Mouse (Mus musculus) heart, embryonic 10.5 days (tissue): ENCODE measurements around the gene Apom. TPM values are rescaled to one million over a fixed set of nuclear protein-coding genes. Genes with fewer than 3 reads are reported as not detected.

Experiments
- DNase-seq: peaks from one replicate; pipeline ENCODE4 v3.0.0-alpha.2; 2017; ENCODE audit warnings: low spot score
- H3K27ac ChIP-seq: fragments of 300-500 bp; sonication (generic); 2 replicates; pipeline ENCODE4 v1.5.1; 2016; ENCODE audit warnings: mild to moderate bottlenecking
- H3K27me3 ChIP-seq: fragments of 300-500 bp; sonication (generic); 2 replicates; pipeline ENCODE4 v1.6.1; 2016; ENCODE audit warnings: mild to moderate bottlenecking; ENCODE audit not compliant: poor library complexity, insufficient read depth, severe bottlenecking
- H3K36me3 ChIP-seq: fragments of 300-500 bp; sonication (generic); 2 replicates; pipeline ENCODE4 v1.6.1; 2016; ENCODE audit warnings: mild to moderate bottlenecking, moderate library complexity
- H3K4me1 ChIP-seq: fragments of 300-500 bp; sonication (generic); 2 replicates; pipeline ENCODE4 v1.6.1; 2016; ENCODE audit warnings: mild to moderate bottlenecking
- H3K4me3 ChIP-seq: fragments of 300-500 bp; sonication (generic); 2 replicates; pipeline ENCODE4 v1.5.1; 2016; ENCODE audit warnings: mild to moderate bottlenecking, moderate library complexity
- H3K9me3 ChIP-seq: fragments of 300-500 bp; sonication (generic); 2 replicates; pipeline ENCODE4 v1.6.1; 2016; ENCODE audit warnings: mild to moderate bottlenecking, moderate library complexity
- WGBS: fragments of 180-500 bp; shearing (Covaris S2); methylation state at CpG from one replicate; pipeline ENCODE4 v1.1.7; 2016; 5-methylcytosine and 5-hydroxymethylcytosine counted together
- polyA plus RNA-seq: library from polyadenylated mRNA; unstranded; fragments of >200 nt; fragmentation: Nextera tagmentation; extraction: Ambion mirVana; gene quantifications from 2 replicates; pipeline ENCODE4 v1.2.1, GENCODE M21; 2016

The Apom gene
- polyA plus RNA-seq, 1 experiment from 2014 or later = 72.5 TPM

GRCm38 (mm10) chr17:35080710-35081109 lies 51.1 kb downstream of the Apom start:
- 78% methylated on average over 4 of the region's 4 CpGs for WGBS
- Histone ChIP-seq H3K9me3 (no peaks in the 10 kb centered on the region), H3K4me3 (no peak overlapping the region), H3K27me3 (peaks cover 11% of the 10 kb centered on the region), H3K4me1 (peaks cover 43% of the 10 kb centered on the region), H3K27ac (no peak overlapping the region), H3K36me3 (no peaks in the 10 kb centered on the region)
- DNase-seq = no peak

DNA sequence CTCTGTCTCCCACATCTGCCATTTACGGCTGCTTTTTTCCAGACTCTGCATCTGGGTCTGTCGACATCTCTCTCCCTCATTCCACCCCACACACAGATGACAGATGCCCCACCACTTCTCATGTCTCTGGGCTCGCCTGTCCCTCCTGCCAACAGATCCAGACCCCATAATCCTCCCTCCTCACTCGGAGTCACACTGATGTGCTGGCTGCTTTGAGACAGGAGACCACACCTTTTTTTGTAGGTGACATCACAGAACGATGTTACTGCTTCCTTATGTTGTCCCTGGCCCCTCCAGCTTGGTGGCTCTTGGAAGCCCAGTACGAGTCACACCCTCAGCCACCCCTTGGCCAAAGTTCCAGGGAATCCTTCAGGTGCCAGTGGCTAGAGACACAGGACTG lies 51.6 kb downstream of the Apom start:
- 40% methylated on average over 6 of the region's 6 CpGs for WGBS
- Histone ChIP-seq H3K36me3 (no peaks in the 10 kb centered on the region), H3K9me3 (no peaks in the 10 kb centered on the region), H3K4me1 (peaks cover 43% of the 10 kb centered on the region), H3K27me3 (peaks cover 11% of the 10 kb centered on the region), H3K27ac (peak overlapping the region; percentile 6; the same call in 1 of the 2 replicates), H3K4me3 (peak overlapping the region; percentile 37; the same call in 1 of the 2 replicates)
- no peak for DNase-seq

DNA sequence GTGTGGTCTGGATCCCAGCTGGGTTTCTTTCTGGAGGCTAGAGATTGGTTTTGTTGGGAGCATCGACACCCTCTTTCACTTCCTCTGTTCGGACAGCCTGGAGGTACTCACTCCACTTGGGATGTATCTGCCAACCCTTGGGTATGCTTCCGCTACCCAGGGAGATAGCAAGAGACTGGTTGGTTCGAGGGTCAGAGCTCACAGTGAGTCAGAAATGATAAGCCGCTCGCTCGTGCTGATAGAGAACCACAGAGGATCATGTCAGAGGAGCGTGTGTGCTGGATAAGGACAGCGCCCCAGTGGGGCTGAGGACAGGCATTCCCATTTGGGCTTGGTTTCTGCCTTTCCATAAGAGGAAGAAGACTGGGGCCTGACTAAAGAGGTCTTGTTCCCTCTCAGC lies 52.1 kb downstream of the Apom start:
- Histone ChIP-seq H3K9me3 (no peaks in the 10 kb centered on the region), H3K27me3 (peaks cover 11% of the 10 kb centered on the region), H3K27ac (peak overlapping the region; percentile 6; the same call in 1 of the 2 replicates), H3K4me1 (peaks cover 43% of the 10 kb centered on the region), H3K36me3 (no peaks in the 10 kb centered on the region), H3K4me3 (peak overlapping the region; percentile 37; the same call in 1 of the 2 replicates)
- DNase-seq = peak; percentile 86
- 11% methylated on average over 9 of the region's 9 CpGs for WGBS

Other genes starting within 250 kb of the Apom start
- 0.67 and 1.6 TPM in 2 replicates for gene C2, start 233.8 kb downstream of the Apom start, polyA plus RNA-seq
- 46.3 and 66.0 TPM in 2 replicates for gene Ehmt2, start 233.6 kb downstream of the Apom start, polyA plus RNA-seq
- 0.10 and 0.41 TPM in 2 replicates for gene Slc44a4, start 217.6 kb downstream of the Apom start, polyA plus RNA-seq
- 21.3 and 25.5 TPM in 2 replicates for gene Neu1, start 200.8 kb downstream of the Apom start, polyA plus RNA-seq
- 0.20 TPM in 1 of 2 replicates, not detected in the other for gene Hspa1b, start 172.8 kb downstream of the Apom start, polyA plus RNA-seq
- gene Gm20481, start 162.1 kb downstream of the Apom start, polyA plus RNA-seq = 0.52 TPM in 1 of 2 replicates, not detected in the other
- 1.8 and 2.4 TPM in 2 replicates for gene Hspa1a, start 159.9 kb downstream of the Apom start, polyA plus RNA-seq
- 1.6 and 1.7 TPM in 2 replicates for gene Hspa1l, start 159.3 kb downstream of the Apom start, polyA plus RNA-seq
- gene Lsm2, start 150.2 kb downstream of the Apom start, polyA plus RNA-seq = 197 and 247 TPM in 2 replicates
- gene Vars, start 131.1 kb downstream of the Apom start, polyA plus RNA-seq = 112 and 166 TPM in 2 replicates
- gene Vwa7, start 115.5 kb downstream of the Apom start, polyA plus RNA-seq = 0.26 and 0.34 TPM in 2 replicates
- 3.3 and 4.0 TPM in 2 replicates for gene Sapcd1, start 104.0 kb downstream of the Apom start, polyA plus RNA-seq
- gene Msh5, start 85.3 kb downstream of the Apom start, polyA plus RNA-seq = 3.9 and 5.4 TPM in 2 replicates
- 374 and 380 TPM in 2 replicates for gene Clic1, start 82.1 kb downstream of the Apom start, polyA plus RNA-seq
- 192 and 290 TPM in 2 replicates for gene Ddah2, start 73.0 kb downstream of the Apom start, polyA plus RNA-seq
- gene Ly6g6c, start 66.7 kb downstream of the Apom start, polyA plus RNA-seq = not detected in 2 replicates
- gene Mpig6b, start 65.9 kb downstream of the Apom start, polyA plus RNA-seq = 0.63 and 1.0 TPM in 2 replicates
- 0.18 and 0.39 TPM in 2 replicates for gene Ly6g6e, start 55.1 kb downstream of the Apom start, polyA plus RNA-seq
- gene Ly6g6d, start 54.0 kb downstream of the Apom start, polyA plus RNA-seq = 2.5 and 2.6 TPM in 2 replicates
- gene Ly6g6f, start 46.4 kb downstream of the Apom start, polyA plus RNA-seq = 0.91 and 1.0 TPM in 2 replicates
- 66.7 and 69.8 TPM in 2 replicates for gene Abhd16a, start 42.8 kb downstream of the Apom start, polyA plus RNA-seq
- not detected in 2 replicates for gene Ly6g5c, start 23.8 kb downstream of the Apom start, polyA plus RNA-seq
- gene Ly6g5b, start 16.6 kb downstream of the Apom start, polyA plus RNA-seq = 0.73 and 0.99 TPM in 2 replicates
- 17.1 and 24.5 TPM in 2 replicates for gene Gpank1, start 10.6 kb downstream of the Apom start, polyA plus RNA-seq
- gene Csnk2b, start 10.0 kb downstream of the Apom start, polyA plus RNA-seq = 220 and 246 TPM in 2 replicates
- 7.4 and 11.5 TPM in 2 replicates for gene D17H6S53E, start 5.7 kb downstream of the Apom start, polyA plus RNA-seq
- gene Bag6, start 3.1 kb upstream of the Apom start, polyA plus RNA-seq = 51.4 and 65.5 TPM in 2 replicates
- gene Prrc2a, start 32.8 kb upstream of the Apom start, polyA plus RNA-seq = 137 and 161 TPM in 2 replicates
- 0.85 and 2.1 TPM in 2 replicates for gene Aif1, start 44.0 kb upstream of the Apom start, polyA plus RNA-seq
- 1.5 and 2.2 TPM in 2 replicates for gene Lst1, start 56.4 kb upstream of the Apom start, polyA plus RNA-seq
- gene Ltb, start 62.4 kb upstream of the Apom start, polyA plus RNA-seq = 0.15 TPM in 1 of 2 replicates, not detected in the other
- gene Tnf, start 70.0 kb upstream of the Apom start, polyA plus RNA-seq = 0.15 TPM in 1 of 2 replicates, not detected in the other
- not detected in 2 replicates for gene Lta, start 73.3 kb upstream of the Apom start, polyA plus RNA-seq
- gene Gm16181, start 88.8 kb upstream of the Apom start, polyA plus RNA-seq = 0.30 TPM in 1 of 2 replicates, not detected in the other
- 6.5 and 10.1 TPM in 2 replicates for gene Atp6v1g2, start 101.6 kb upstream of the Apom start, polyA plus RNA-seq
- 8.4 and 10.4 TPM in 2 replicates for gene Nfkbil1, start 103.7 kb upstream of the Apom start, polyA plus RNA-seq
- gene Ddx39b, start 109.7 kb upstream of the Apom start, polyA plus RNA-seq = 367 and 489 TPM in 2 replicates
- 22.5 and 25.0 TPM in 2 replicates for gene H2-D1, start 130.7 kb upstream of the Apom start, polyA plus RNA-seq
- 0.80 and 1.2 TPM in 2 replicates for gene H2-Q1, start 188.4 kb upstream of the Apom start, polyA plus RNA-seq
- 11.2 and 15.9 TPM in 2 replicates for gene H2-Q2, start 210.2 kb upstream of the Apom start, polyA plus RNA-seq
- 1.8 and 2.1 TPM in 2 replicates for gene H2-Q4, start 247.6 kb upstream of the Apom start, polyA plus RNA-seq